20 mouse cellular contexts compared by ENCODE assay signal in the genomic region with DNA sequence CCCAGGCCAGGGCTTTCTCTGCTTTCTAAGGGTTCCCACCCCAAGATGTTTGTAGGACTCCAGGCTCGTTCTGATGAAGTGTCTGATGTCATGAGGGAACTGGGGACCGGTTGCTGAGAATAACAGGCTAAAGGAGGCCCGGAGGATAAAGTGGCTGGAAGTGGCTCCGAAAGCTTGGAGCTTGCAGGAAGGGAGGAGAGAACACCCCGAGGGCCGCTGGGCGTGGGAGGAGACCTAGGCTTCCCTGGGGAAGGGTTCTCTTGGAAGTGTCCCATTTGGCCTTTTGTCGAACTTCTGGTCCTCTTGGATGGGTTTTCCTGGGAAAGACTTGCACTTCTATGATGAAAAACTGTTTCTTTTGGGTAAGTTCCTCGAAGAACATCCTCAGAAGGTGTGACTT. TPM values are rescaled to one million over a fixed set of nuclear protein-coding genes. Genes with fewer than 3 reads are reported as not detected.
A peak's percentile ranks its signal among the peaks of the same experiment; 100 is the strongest.
DNase-seq lines count a peak whose midpoint lies in the region; ATAC-seq and TF ChIP-seq lines count a peak whose summit lies in the region.
"Had no signal": no experiment of that assay in that cellular context is flagged by ENCODE, and none has a peak within 500 bp of the region (broad histone marks: within the 10 kb centered on the region; RNA-seq: fewer than 3 reads in every experiment).

No protein-coding gene starts in this region.

- H3K27ac ChIP-seq in forebrain, embryonic 15.5 days (replicated peaks) = 0 out of 2 replicates have a peak overlapping the region, but pooled peaks have one; percentile 20
- no peak overlapping the region for H3K27ac ChIP-seq in forebrain, embryonic 13.5 days
- peak overlapping the region; percentile 53 for H3K27ac ChIP-seq in lung, embryonic 16.5 days (ENCODE audit: low read length)
- H3K27ac ChIP-seq: embryonic facial prominence, embryonic 12.5 days; hindbrain, postnatal 0 days; limb, embryonic 13.5 days; liver, embryonic 13.5 days; midbrain, embryonic 13.5 days; neural tube, embryonic 13.5 days; stomach, embryonic 15.5 days had no signal

- H3K4me2 ChIP-seq in forebrain, embryonic 15.5 days (replicated peaks) = no peak overlapping the region
- H3K4me2 ChIP-seq in forebrain, embryonic 13.5 days = no peak overlapping the region
- no peak overlapping the region for H3K4me2 ChIP-seq in lung, embryonic 16.5 days (ENCODE audit: low read depth, low read length)
- H3K4me2 ChIP-seq: embryonic facial prominence, embryonic 12.5 days; limb, embryonic 13.5 days; liver, embryonic 13.5 days; midbrain, embryonic 13.5 days; neural tube, embryonic 13.5 days; stomach, embryonic 15.5 days had no signal

- intact Hi-C loops in heart, postnatal 10 days (cut with DNase I) = loop anchor here (2.0 to 5.0 kb wide), 3 partner anchors 35 to 52 kb away; no protein-coding TSS in a partner anchor

- TF ChIP-seq CTCF in lung, adult 2 months (IDR thresholded peaks at IDR 0.05; ENCODE audit: insufficient read depth, low read length) = no peak

- no peaks in the 10 kb centered on the region for H3K27me3 ChIP-seq in forebrain, embryonic 15.5 days
- no peaks in the 10 kb centered on the region for H3K27me3 ChIP-seq in forebrain, embryonic 13.5 days
- H3K27me3 ChIP-seq in lung, embryonic 16.5 days (ENCODE audit: control insufficient read depth, insufficient read depth, low read depth, low read length) = no peaks in the 10 kb centered on the region
- H3K27me3 ChIP-seq: embryonic facial prominence, embryonic 12.5 days; limb, embryonic 13.5 days; liver, embryonic 13.5 days; midbrain, embryonic 13.5 days; neural tube, embryonic 13.5 days; stomach, embryonic 15.5 days had no signal

- H3K36me3 ChIP-seq in forebrain, embryonic 15.5 days = no peaks in the 10 kb centered on the region
- H3K36me3 ChIP-seq in forebrain, embryonic 13.5 days (ENCODE audit: poor library complexity, severe bottlenecking) = no peaks in the 10 kb centered on the region
- no peaks in the 10 kb centered on the region for H3K36me3 ChIP-seq in lung, embryonic 16.5 days (ENCODE audit: control insufficient read depth, insufficient read depth, low read length)
- H3K36me3 ChIP-seq: embryonic facial prominence, embryonic 12.5 days; G1E; limb, embryonic 13.5 days; liver, embryonic 13.5 days; midbrain, embryonic 13.5 days; neural tube, embryonic 13.5 days; stomach, embryonic 15.5 days had no signal

- no peak for TF ChIP-seq POLR2A in lung, adult 2 months (IDR thresholded peaks at IDR 0.05; ENCODE audit: borderline replicate concordance, extremely low read depth, low read depth, low read length)

- no peak for ATAC-seq in forebrain, embryonic 15.5 days (replicated peaks)
- ATAC-seq in forebrain, embryonic 13.5 days = no peak
- no peak for ATAC-seq in lung, embryonic 16.5 days (ENCODE audit: low read depth)
- ATAC-seq: forebrain, embryonic 14.5 days; midbrain, embryonic 13.5 days had no signal

- no peak for DNase-seq in lung, adult 2 months
- peak; percentile 63 to 66 for DNase-seq in heart, postnatal 10 days
- no peak for DNase-seq in right cerebral cortex, postnatal 36 days (ENCODE audit: low spot score in 2 of 2)
- DNase-seq in cerebellum, adult 11 months = no peak
- no peak for DNase-seq in MN1 (ENCODE audit: low spot score)
- DNase-seq: kidney, adult 11 months; liver, embryonic 13.5 days; thymus, adult 2 months had no signal

- no peaks in the 10 kb centered on the region for H3K9me3 ChIP-seq in forebrain, embryonic 15.5 days
- H3K9me3 ChIP-seq in forebrain, embryonic 13.5 days (replicated peaks) = no peaks in the 10 kb centered on the region
- H3K9me3 ChIP-seq in lung, embryonic 16.5 days (ENCODE audit: control insufficient read depth, low read length) = no peaks in the 10 kb centered on the region
- H3K9me3 ChIP-seq: embryonic facial prominence, embryonic 12.5 days; G1E; stomach, embryonic 15.5 days had no signal

- no peak overlapping the region for H3K4me3 ChIP-seq in forebrain, embryonic 15.5 days
- no peak overlapping the region for H3K4me3 ChIP-seq in forebrain, embryonic 13.5 days
- H3K4me3 ChIP-seq in lung, embryonic 16.5 days (ENCODE audit: low read length) = no peak overlapping the region
- no peak overlapping the region for H3K4me3 ChIP-seq in lung, adult 2 months (replicated peaks; ENCODE audit: extremely low read depth, low read depth, low read length)
- H3K4me3 ChIP-seq: embryonic facial prominence, embryonic 12.5 days; erythroblast, embryonic 14.5 days; limb, embryonic 13.5 days; liver, embryonic 13.5 days; midbrain, embryonic 13.5 days; neural tube, embryonic 13.5 days; stomach, embryonic 15.5 days had no signal

- 87% methylated on average over 9 of the region's 9 CpGs for WGBS in forebrain, embryonic 15.5 days
- 82% methylated on average over 9 of the region's 9 CpGs for WGBS in forebrain, embryonic 13.5 days
- WGBS in lung, embryonic 16.5 days = 62% methylated on average over 9 of the region's 9 CpGs
- 61% methylated on average over 9 of the region's 9 CpGs for WGBS in lung, adult 2 months

- H3K4me1 ChIP-seq in forebrain, embryonic 15.5 days = peaks cover 12% of the 10 kb centered on the region
- H3K4me1 ChIP-seq in forebrain, embryonic 13.5 days = peaks cover 13% of the 10 kb centered on the region
- no peaks in the 10 kb centered on the region for H3K4me1 ChIP-seq in lung, embryonic 16.5 days (replicated peaks; ENCODE audit: control insufficient read depth, insufficient read depth, low read length)
- H3K4me1 ChIP-seq in lung, adult 2 months (ENCODE audit: control insufficient read depth, insufficient read depth, low read length) = peaks cover 5% of the 10 kb centered on the region
- H3K4me1 ChIP-seq: liver, embryonic 13.5 days; midbrain, embryonic 13.5 days; neural tube, embryonic 13.5 days had no signal

- no peak overlapping the region for H3K9ac ChIP-seq in forebrain, embryonic 15.5 days (replicated peaks)
- no peak overlapping the region for H3K9ac ChIP-seq in forebrain, embryonic 13.5 days
- H3K9ac ChIP-seq in lung, embryonic 16.5 days (ENCODE audit: low read length) = no peak overlapping the region
- H3K9ac ChIP-seq: embryonic facial prominence, embryonic 12.5 days; limb, embryonic 13.5 days; liver, embryonic 13.5 days; midbrain, embryonic 13.5 days; neural tube, embryonic 13.5 days; stomach, embryonic 15.5 days had no signal

RNA-seq across cellular contexts. Expression of a gene that starts 54.7 kb away (rescaled TPM):
- polyA plus RNA-seq in forebrain, embryonic 15.5 days (2015; fragmentation: Nextera tagmentation; extraction: Ambion mirVana) = 9.9 and 10.7 TPM in 2 replicates
- polyA plus RNA-seq in forebrain, embryonic 13.5 days (2015; fragmentation: Nextera tagmentation; extraction: Ambion mirVana) = 6.8 and 8.3 TPM in 2 replicates
- polyA plus RNA-seq in lung, embryonic 16.5 days (2015; fragmentation: Nextera tagmentation; extraction: Ambion mirVana) = 23.0 and 24.3 TPM in 2 replicates
- polyA plus RNA-seq in lung, adult 2 months (2012; rRNA removed) = 46.2 and 54.7 TPM in 2 replicates
- 10 to 100 TPM; 40.3 to 46.5 TPM for total RNA-seq in heart, postnatal 10 days (2021)
- total RNA-seq: G1E had no signal

Comparison
In these comparisons a context has a peak if more than half of its experiments do, and no peak if none do; other contexts are left out.
1. DNase-seq: peak in heart, postnatal 10 days (2 of 2); none in lung, adult 2 months (single experiment), right cerebral cortex, postnatal 36 days (0 of 2), cerebellum, adult 11 months (single experiment) and MN1 (single experiment).